ENCODE assay signal across 9 mouse cellular contexts in the genomic region with DNA sequence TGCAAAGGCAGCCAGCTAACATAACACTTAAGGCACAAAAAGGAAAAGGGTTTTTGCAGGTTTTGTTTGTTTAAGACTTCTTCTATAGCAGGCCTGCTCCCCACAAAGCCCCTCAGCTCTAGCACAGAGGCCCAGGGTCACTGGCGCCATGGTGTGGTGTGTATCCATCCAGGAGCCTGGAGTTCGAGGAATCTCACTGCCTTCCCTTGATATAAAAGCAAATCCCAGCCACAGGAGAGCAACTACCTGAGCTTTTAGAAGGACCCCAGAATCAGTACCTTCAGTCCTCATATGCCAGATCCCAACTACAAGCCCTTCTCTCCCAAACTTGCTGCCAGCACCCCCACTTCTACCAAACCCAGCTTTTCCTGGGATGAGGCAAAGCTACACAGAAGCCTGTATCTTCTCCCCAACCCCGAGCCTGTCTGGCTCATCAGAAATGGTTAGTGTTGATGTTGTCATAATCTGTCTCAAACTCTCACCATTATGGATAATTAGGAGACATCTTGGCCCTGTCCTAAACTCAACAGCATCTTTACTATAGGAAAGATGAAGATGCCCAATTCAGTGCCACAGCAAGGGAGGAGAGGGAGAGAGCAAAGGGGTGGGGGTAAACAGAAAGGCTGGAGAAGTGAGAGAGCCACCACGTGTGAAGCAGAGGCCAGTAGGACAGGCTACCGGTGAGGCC. TPM values are rescaled to one million over a fixed set of nuclear protein-coding genes. Genes with fewer than 3 reads are reported as not detected.
DNase-seq lines count a peak whose midpoint lies in the region; ATAC-seq lines count a peak whose summit lies in the region.
"Had no signal": no experiment of that assay in that cellular context is flagged by ENCODE, and none has a peak within 500 bp of the region (broad histone marks: within the 10 kb centered on the region; RNA-seq: fewer than 3 reads in every experiment).

No protein-coding gene starts in this region.

- H3K9me3 ChIP-seq in hindbrain, embryonic 11.5 days (ENCODE audit: control insufficient read depth, low read length) = no peaks in the 10 kb centered on the region
- no peaks in the 10 kb centered on the region for H3K9me3 ChIP-seq in hindbrain, embryonic 12.5 days (replicated peaks)
- no peaks in the 10 kb centered on the region for H3K9me3 ChIP-seq in midbrain, embryonic 14.5 days (ENCODE audit: control insufficient read depth, low read length)
- no peaks in the 10 kb centered on the region for H3K9me3 ChIP-seq in midbrain, embryonic 10.5 days (replicated peaks)
- no peaks in the 10 kb centered on the region for H3K9me3 ChIP-seq in hindbrain, embryonic 15.5 days
- H3K9me3 ChIP-seq in stomach, embryonic 16.5 days (replicated peaks; ENCODE audit: control insufficient read depth, low read length) = no peaks in the 10 kb centered on the region
- H3K9me3 ChIP-seq: liver, embryonic 15.5 days had no signal

- DNase-seq in hindbrain, embryonic 11.5 days (ENCODE audit: low spot score) = peak; percentile 27
- DNase-seq in midbrain, embryonic 14.5 days = no peak
- DNase-seq in midbrain, embryonic 10.5 days (ENCODE audit: low spot score) = no peak
- DNase-seq in spleen, postnatal 4 days (ENCODE audit: low spot score in 2 of 2) = no peak
- no peak for DNase-seq in thymus, postnatal 36 days

- WGBS in hindbrain, embryonic 11.5 days = 13% methylated on average over 5 of the region's 5 CpGs
- 24% methylated on average over 5 of the region's 5 CpGs for WGBS in hindbrain, embryonic 12.5 days
- WGBS in midbrain, embryonic 14.5 days = 28% methylated on average over 5 of the region's 5 CpGs
- WGBS in midbrain, embryonic 10.5 days = 16% methylated on average over 5 of the region's 5 CpGs
- 26% methylated on average over 5 of the region's 5 CpGs for WGBS in hindbrain, embryonic 15.5 days
- 46% methylated on average over 5 of the region's 5 CpGs for WGBS in stomach, embryonic 16.5 days

- no peak overlapping the region for H3K4me3 ChIP-seq in hindbrain, embryonic 11.5 days (ENCODE audit: low read depth, low read length)
- no peak overlapping the region for H3K4me3 ChIP-seq in hindbrain, embryonic 12.5 days
- H3K4me3 ChIP-seq in midbrain, embryonic 14.5 days (replicated peaks; ENCODE audit: low read depth, low read length) = peak overlapping the region; percentile 12; the same call in 1 of the 2 replicates
- H3K4me3 ChIP-seq in midbrain, embryonic 10.5 days = no peak overlapping the region
- peak overlapping the region; percentile 36 for H3K4me3 ChIP-seq in hindbrain, embryonic 15.5 days
- peak overlapping the region; percentile 31 for H3K4me3 ChIP-seq in stomach, embryonic 16.5 days (replicated peaks; ENCODE audit: low read length)
- H3K4me3 ChIP-seq: liver, embryonic 15.5 days had no signal

- peaks cover 3% of the 10 kb centered on the region; the same call in 1 of the 2 replicates for H3K4me1 ChIP-seq in hindbrain, embryonic 11.5 days (replicated peaks; ENCODE audit: control insufficient read depth, insufficient read depth, low read length)
- peaks cover 51% of the 10 kb centered on the region for H3K4me1 ChIP-seq in hindbrain, embryonic 12.5 days
- H3K4me1 ChIP-seq in midbrain, embryonic 14.5 days (ENCODE audit: control insufficient read depth, insufficient read depth, low read length) = peaks cover 12% of the 10 kb centered on the region
- peaks cover 38% of the 10 kb centered on the region for H3K4me1 ChIP-seq in midbrain, embryonic 10.5 days
- peaks cover 59% of the 10 kb centered on the region for H3K4me1 ChIP-seq in hindbrain, embryonic 15.5 days (replicated peaks)
- peaks cover 57% of the 10 kb centered on the region for H3K4me1 ChIP-seq in stomach, embryonic 16.5 days (ENCODE audit: control insufficient read depth, insufficient read depth, low read length)

- H3K4me2 ChIP-seq in hindbrain, embryonic 11.5 days (replicated peaks; ENCODE audit: low read depth, low read length) = no peak overlapping the region
- H3K4me2 ChIP-seq in hindbrain, embryonic 12.5 days (replicated peaks) = no peak overlapping the region
- H3K4me2 ChIP-seq in midbrain, embryonic 14.5 days (ENCODE audit: low read length) = peak overlapping the region; percentile 50
- H3K4me2 ChIP-seq in hindbrain, embryonic 15.5 days = peak overlapping the region; percentile 48
- peak overlapping the region; percentile 58 for H3K4me2 ChIP-seq in stomach, embryonic 16.5 days (ENCODE audit: low read depth, low read length)
- H3K4me2 ChIP-seq: liver, embryonic 15.5 days had no signal

- no peak for ATAC-seq in hindbrain, embryonic 11.5 days (ENCODE audit: low FRiP score)
- ATAC-seq in hindbrain, embryonic 12.5 days (ENCODE audit: low FRiP score) = no peak
- ATAC-seq in midbrain, embryonic 14.5 days (ENCODE audit: low FRiP score, low TSS enrichment) = no peak
- no peak for ATAC-seq in hindbrain, embryonic 15.5 days (ENCODE audit: low FRiP score, low read depth)
- no peak for ATAC-seq in stomach, embryonic 16.5 days (ENCODE audit: insufficient read depth, low FRiP score)

- no peak overlapping the region for H3K27ac ChIP-seq in hindbrain, embryonic 11.5 days (ENCODE audit: low read depth, low read length)
- H3K27ac ChIP-seq in hindbrain, embryonic 12.5 days = no peak overlapping the region
- H3K27ac ChIP-seq in midbrain, embryonic 14.5 days (replicated peaks; ENCODE audit: low read depth, low read length) = no peak overlapping the region
- H3K27ac ChIP-seq in midbrain, embryonic 10.5 days (replicated peaks) = no peak overlapping the region
- peak overlapping the region; percentile 65 for H3K27ac ChIP-seq in hindbrain, embryonic 15.5 days (replicated peaks)
- H3K27ac ChIP-seq in stomach, embryonic 16.5 days (ENCODE audit: low read length) = peak overlapping the region; percentile 90
- H3K27ac ChIP-seq: liver, embryonic 15.5 days had no signal

- no peaks in the 10 kb centered on the region for H3K36me3 ChIP-seq in hindbrain, embryonic 11.5 days (ENCODE audit: control insufficient read depth, insufficient read depth, low read length)
- H3K36me3 ChIP-seq in hindbrain, embryonic 12.5 days = peaks cover 9% of the 10 kb centered on the region; the same call in 1 of the 2 replicates
- no peaks in the 10 kb centered on the region; the same call in 1 of the 2 replicates for H3K36me3 ChIP-seq in midbrain, embryonic 14.5 days (ENCODE audit: control insufficient read depth, insufficient read depth, low read length)
- H3K36me3 ChIP-seq in midbrain, embryonic 10.5 days = no peaks in the 10 kb centered on the region
- no peaks in the 10 kb centered on the region for H3K36me3 ChIP-seq in hindbrain, embryonic 15.5 days
- no peaks in the 10 kb centered on the region for H3K36me3 ChIP-seq in stomach, embryonic 16.5 days (ENCODE audit: control insufficient read depth, insufficient read depth, low read length)
- H3K36me3 ChIP-seq: liver, embryonic 15.5 days had no signal

- H3K9ac ChIP-seq in hindbrain, embryonic 11.5 days (ENCODE audit: low read depth, low read length) = no peak overlapping the region
- H3K9ac ChIP-seq in hindbrain, embryonic 12.5 days = no peak overlapping the region
- H3K9ac ChIP-seq in midbrain, embryonic 14.5 days (replicated peaks; ENCODE audit: low read length) = no peak overlapping the region; the same call in 1 of the 2 replicates
- H3K9ac ChIP-seq in hindbrain, embryonic 15.5 days = peak overlapping the region; percentile 45
- peak overlapping the region; percentile 61 for H3K9ac ChIP-seq in stomach, embryonic 16.5 days (ENCODE audit: low read length)
- H3K9ac ChIP-seq: liver, embryonic 15.5 days had no signal

- H3K27me3 ChIP-seq in hindbrain, embryonic 11.5 days (ENCODE audit: control insufficient read depth, insufficient read depth, low read length) = peaks cover 99% of the 10 kb centered on the region
- peaks cover 99% of the 10 kb centered on the region for H3K27me3 ChIP-seq in hindbrain, embryonic 12.5 days
- peaks cover 40% of the 10 kb centered on the region for H3K27me3 ChIP-seq in midbrain, embryonic 14.5 days (ENCODE audit: control insufficient read depth, insufficient read depth, low read length)
- H3K27me3 ChIP-seq in midbrain, embryonic 10.5 days (ENCODE audit: low read depth, poor library complexity, severe bottlenecking) = peaks cover 100% of the 10 kb centered on the region
- peaks cover 59% of the 10 kb centered on the region for H3K27me3 ChIP-seq in hindbrain, embryonic 15.5 days
- H3K27me3 ChIP-seq in stomach, embryonic 16.5 days (ENCODE audit: control insufficient read depth, insufficient read depth, low read length) = 0 out of 2 replicates have a peak, but pooled peaks cover 5% of the 10 kb centered on the region

RNA-seq across cellular contexts. Expression of a gene that starts 29.0 kb away (rescaled TPM):
- polyA plus RNA-seq in hindbrain, embryonic 11.5 days (2014; fragmentation: Nextera tagmentation; extraction: Ambion mirVana) = 2.4 and 3.0 TPM in 2 replicates
- polyA plus RNA-seq in hindbrain, embryonic 12.5 days (2016; fragmentation: Nextera tagmentation; extraction: Ambion mirVana) = 11.6 and 14.2 TPM in 2 replicates
- 45.9 and 49.8 TPM in 2 replicates for polyA plus RNA-seq in midbrain, embryonic 14.5 days (2014; fragmentation: Nextera tagmentation; extraction: Ambion mirVana)
- 0.49 and 1.2 TPM in 2 replicates for polyA plus RNA-seq in midbrain, embryonic 10.5 days (2016; fragmentation: Nextera tagmentation; extraction: Ambion mirVana)
- polyA plus RNA-seq in hindbrain, embryonic 15.5 days (2015; fragmentation: Nextera tagmentation; extraction: Ambion mirVana) = 71.2 and 87.6 TPM in 2 replicates
- polyA plus RNA-seq in stomach, embryonic 16.5 days (2015; fragmentation: Nextera tagmentation; extraction: Ambion mirVana) = 36.5 and 37.8 TPM in 2 replicates

RNA-seq across cellular contexts. Expression of a gene that starts 48.3 kb away (rescaled TPM):
- polyA plus RNA-seq in hindbrain, embryonic 11.5 days (2014; fragmentation: Nextera tagmentation; extraction: Ambion mirVana) = 2.3 and 2.9 TPM in 2 replicates
- 3.0 and 3.6 TPM in 2 replicates for polyA plus RNA-seq in hindbrain, embryonic 12.5 days (2016; fragmentation: Nextera tagmentation; extraction: Ambion mirVana)
- polyA plus RNA-seq in midbrain, embryonic 14.5 days (2014; fragmentation: Nextera tagmentation; extraction: Ambion mirVana) = 0.67 and 0.91 TPM in 2 replicates
- 1.1 and 1.4 TPM in 2 replicates for polyA plus RNA-seq in midbrain, embryonic 10.5 days (2016; fragmentation: Nextera tagmentation; extraction: Ambion mirVana)
- polyA plus RNA-seq in hindbrain, embryonic 15.5 days (2015; fragmentation: Nextera tagmentation; extraction: Ambion mirVana) = 1.2 and 1.7 TPM in 2 replicates
- 3.2 and 4.1 TPM in 2 replicates for polyA plus RNA-seq in stomach, embryonic 16.5 days (2015; fragmentation: Nextera tagmentation; extraction: Ambion mirVana)

RNA-seq across cellular contexts. Expression of a gene that starts 51.5 kb away (rescaled TPM):
- polyA plus RNA-seq in hindbrain, embryonic 11.5 days (2014; fragmentation: Nextera tagmentation; extraction: Ambion mirVana) = 6.2 and 7.1 TPM in 2 replicates
- 6.6 and 7.1 TPM in 2 replicates for polyA plus RNA-seq in hindbrain, embryonic 12.5 days (2016; fragmentation: Nextera tagmentation; extraction: Ambion mirVana)
- 9.9 and 12.7 TPM in 2 replicates for polyA plus RNA-seq in midbrain, embryonic 14.5 days (2014; fragmentation: Nextera tagmentation; extraction: Ambion mirVana)
- 2.9 and 5.3 TPM in 2 replicates for polyA plus RNA-seq in midbrain, embryonic 10.5 days (2016; fragmentation: Nextera tagmentation; extraction: Ambion mirVana)
- 14.0 and 15.1 TPM in 2 replicates for polyA plus RNA-seq in hindbrain, embryonic 15.5 days (2015; fragmentation: Nextera tagmentation; extraction: Ambion mirVana)
- polyA plus RNA-seq in stomach, embryonic 16.5 days (2015; fragmentation: Nextera tagmentation; extraction: Ambion mirVana) = 6.0 and 7.2 TPM in 2 replicates

Comparison
In these comparisons a context has a peak if more than half of its experiments do, and no peak if none do; other contexts are left out.
1. H3K27ac ChIP-seq: peak in hindbrain, embryonic 15.5 days (single experiment) and stomach, embryonic 16.5 days (single experiment); none in hindbrain, embryonic 11.5 days (single experiment), hindbrain, embryonic 12.5 days (single experiment), midbrain, embryonic 14.5 days (single experiment) and midbrain, embryonic 10.5 days (single experiment).
2. H3K4me2 ChIP-seq: peak in midbrain, embryonic 14.5 days (single experiment), hindbrain, embryonic 15.5 days (single experiment) and stomach, embryonic 16.5 days (single experiment); none in hindbrain, embryonic 11.5 days (single experiment) and hindbrain, embryonic 12.5 days (single experiment).
3. H3K4me3 ChIP-seq: peak in midbrain, embryonic 14.5 days (single experiment), hindbrain, embryonic 15.5 days (single experiment) and stomach, embryonic 16.5 days (single experiment); none in hindbrain, embryonic 11.5 days (single experiment), hindbrain, embryonic 12.5 days (single experiment) and midbrain, embryonic 10.5 days (single experiment).
4. H3K9ac ChIP-seq: peak in hindbrain, embryonic 15.5 days (single experiment) and stomach, embryonic 16.5 days (single experiment); none in hindbrain, embryonic 11.5 days (single experiment), hindbrain, embryonic 12.5 days (single experiment) and midbrain, embryonic 14.5 days (single experiment).